Mouse (Mus musculus): ENCODE results near the gene Zc3h10.

DNA sequence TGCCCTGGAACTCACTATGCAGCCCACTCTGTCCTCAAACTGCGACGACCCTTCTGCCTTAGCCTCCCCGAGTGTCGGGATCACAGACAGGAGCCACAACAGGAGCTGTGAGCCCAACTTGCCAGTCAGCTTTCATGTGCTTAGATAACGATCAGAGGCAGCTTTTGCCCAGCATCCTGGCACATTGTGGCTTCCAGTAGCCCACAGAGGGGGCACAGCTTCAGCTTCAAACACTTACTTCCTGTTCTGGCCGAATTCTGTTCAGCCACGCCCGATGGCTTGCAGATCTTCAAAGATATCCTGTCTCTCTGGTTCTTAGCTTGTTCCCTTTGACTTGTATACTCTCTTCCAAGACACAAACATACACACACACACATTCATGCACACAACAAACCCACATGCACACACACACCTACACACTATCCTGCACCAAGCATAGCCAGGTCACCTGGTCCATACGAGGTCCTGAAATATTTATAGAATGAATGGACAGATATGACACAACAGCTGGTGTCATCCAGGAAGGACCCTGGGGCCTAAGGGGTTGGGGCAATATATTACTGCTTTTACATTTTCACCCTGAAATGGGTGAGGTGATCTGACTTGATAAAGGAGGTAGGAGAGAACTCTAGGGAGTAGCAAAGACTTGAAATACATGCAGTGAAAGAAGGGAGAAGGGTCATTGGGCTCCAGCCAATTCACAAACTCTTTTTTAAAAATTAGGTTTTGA, 42.8 kb downstream of the Zc3h10 start:
- no peak for TF ChIP-seq CTCF (IDR thresholded peaks at IDR 0.05; ENCODE audit: extremely low read depth, insufficient read length, insufficient replicate concordance, low read depth, low read length)
- TF ChIP-seq POLR2A (IDR thresholded peaks at IDR 0.05; ENCODE audit: low read depth, low read length): no peak

Measured in small intestine, adult 2 months (tissue).